Mouse (Mus musculus) liver, embryonic 11.5 days (tissue): Measurements from ENCODE around the gene Hrc. TPM values are rescaled to one million over a fixed set of nuclear protein-coding genes. Genes with fewer than 3 reads are reported as not detected.

Experiments
- ATAC-seq: fragments of 200-750 bp; cut with Nextera tagmentation; replicated peaks from 2 replicates; pipeline ENCODE4 v1.8.0; 2017; ENCODE audit warnings: moderate number of reproducible peaks, mild to moderate bottlenecking, moderate TSS enrichment, moderate library complexity; ENCODE audit not compliant: low FRiP score
- DNase-seq: peaks from one replicate; pipeline ENCODE4 v3.0.0-alpha.2; 2017; ENCODE audit warnings: low spot score
- H3K27ac ChIP-seq: fragments of 300-500 bp; sonication (generic); 2 replicates; pipeline ENCODE4 v1.5.1; 2014; ENCODE audit warnings: mild to moderate bottlenecking, low read depth, low read length, control low read depth
- H3K27me3 ChIP-seq: fragments of 300-500 bp; sonication (generic); replicated peaks from 2 replicates; pipeline ENCODE4 v1.6.1; 2014; ENCODE audit warnings: low read length, mixed read lengths; ENCODE audit not compliant: control insufficient read depth, insufficient read depth
- H3K36me3 ChIP-seq: fragments of 300-500 bp; sonication (generic); 2 replicates; pipeline ENCODE4 v1.6.1; 2014; ENCODE audit warnings: mild to moderate bottlenecking, low read length, moderate library complexity, mixed read lengths; ENCODE audit not compliant: control insufficient read depth, insufficient read depth
- H3K4me1 ChIP-seq: fragments of 300-500 bp; sonication (generic); replicated peaks from 2 replicates; pipeline ENCODE4 v1.6.1; 2014; ENCODE audit warnings: low read length, mixed read lengths; ENCODE audit not compliant: control insufficient read depth, insufficient read depth
- H3K4me2 ChIP-seq: fragments of 300-500 bp; sonication (generic); 2 replicates; pipeline ENCODE4 v1.6.1; 2014; ENCODE audit warnings: mild to moderate bottlenecking, control low read depth, moderate library complexity
- H3K4me3 ChIP-seq: fragments of 300-500 bp; sonication (generic); 2 replicates; pipeline ENCODE4 v1.5.1; 2014; ENCODE audit warnings: low read depth, low read length, control low read depth
- H3K9ac ChIP-seq: fragments of 300-500 bp; sonication (generic); 2 replicates; pipeline ENCODE4 v1.6.1; 2014; ENCODE audit warnings: low read depth, low read length, control low read depth
- H3K9me3 ChIP-seq: fragments of 300-500 bp; sonication (generic); 2 replicates; pipeline ENCODE4 v1.6.1; 2016; ENCODE audit warnings: low read length, inconsistent platforms, mixed read lengths; ENCODE audit not compliant: control insufficient read depth
- WGBS: fragments of 180-500 bp; shearing (Covaris S2); extraction: QIAGEN DNeasy Blood & Tissue Kit; methylation state at CpG from one replicate; pipeline ENCODE4 v1.1.7; 2014; 5-methylcytosine and 5-hydroxymethylcytosine counted together
- polyA plus RNA-seq: library from polyadenylated mRNA; unstranded; fragments of >200 nt; fragmentation: Nextera tagmentation; extraction: Ambion mirVana; gene quantifications from 2 replicates; pipeline ENCODE4 v1.2.1, GENCODE M21; 2014

Gene Hrc
- polyA plus RNA-seq, 1 experiment from 2014 or later = 0.30 TPM

GRCm38 (mm10) chr7:45337469-45337868 lies 2.4 kb downstream of the Hrc start:
- Histone ChIP-seq H3K36me3 (no peaks in the 10 kb centered on the region), H3K4me2 (no peak overlapping the region), H3K27ac (no peak overlapping the region), H3K9me3 (no peaks in the 10 kb centered on the region), H3K9ac (no peak overlapping the region), H3K4me1 (peaks cover 46% of the 10 kb centered on the region), H3K27me3 (peaks cover 34% of the 10 kb centered on the region), H3K4me3 (no peak overlapping the region)
- ATAC-seq (no peak), DNase-seq (no peak)
- WGBS = 14% methylated on average over 4 of the region's 4 CpGs

- Histone ChIP-seq H3K9me3 (no peaks in the 10 kb centered on the region), H3K9ac (peak overlapping the region; percentile 73; the same call in 1 of the 2 replicates), H3K27ac (no peak overlapping the region), H3K36me3 (no peaks in the 10 kb centered on the region), H3K4me1 (peaks cover 41% of the 10 kb centered on the region), H3K4me3 (peak overlapping the region; percentile 60), H3K4me2 (peak overlapping the region; percentile 98), H3K27me3 (peaks cover 25% of the 10 kb centered on the region)
- peak; percentile 48 for DNase-seq
- ATAC-seq = no peak
- WGBS = 4% methylated on average over 14 of the region's 14 CpGs
Observed at GRCm38 (mm10) chr7:45338161-45338911, 3.2 kb downstream of the Hrc start.

GRCm38 (mm10) chr7:45339410-45340065 lies 4.4 kb downstream of the Hrc start:
- Histone ChIP-seq H3K27me3 (peaks cover 24% of the 10 kb centered on the region), H3K4me3 (peak overlapping the region; percentile 60), H3K27ac (peak overlapping the region; percentile 49; the same call in 1 of the 2 replicates), H3K4me1 (peaks cover 38% of the 10 kb centered on the region), H3K4me2 (peak overlapping the region; percentile 98), H3K9ac (peak overlapping the region; percentile 73), H3K9me3 (no peaks in the 10 kb centered on the region), H3K36me3 (no peaks in the 10 kb centered on the region)
- ATAC-seq (peak; percentile 82), DNase-seq (peak; percentile 85)
- WGBS = 1% methylated on average over 36 of the region's 39 CpGs

DNA sequence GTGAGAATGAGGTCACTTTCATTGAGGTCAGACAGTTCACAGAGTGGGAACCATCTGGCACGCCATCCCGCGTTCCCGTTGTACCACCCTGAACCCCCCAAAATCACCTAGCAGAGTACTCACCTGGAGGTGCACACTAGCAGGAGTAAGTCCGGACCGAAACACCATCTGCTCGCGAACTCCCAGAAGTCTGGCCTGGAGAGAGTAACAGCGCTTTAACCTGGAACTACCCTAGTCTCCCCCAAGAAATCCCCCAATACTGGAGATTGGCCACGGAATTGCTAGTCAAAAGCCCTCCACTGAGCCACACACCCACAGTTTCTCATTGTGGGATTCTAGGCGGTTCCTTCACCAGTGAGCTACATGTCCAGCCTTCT lies 5.0 kb downstream of the Hrc start:
- Histone ChIP-seq H3K36me3 (no peaks in the 10 kb centered on the region), H3K27me3 (peaks cover 24% of the 10 kb centered on the region), H3K9me3 (no peaks in the 10 kb centered on the region), H3K4me2 (peak overlapping the region; percentile 98), H3K27ac (no peak overlapping the region), H3K4me1 (peaks cover 33% of the 10 kb centered on the region), H3K9ac (peak overlapping the region; percentile 73), H3K4me3 (peak overlapping the region; percentile 60)
- ATAC-seq (no peak), DNase-seq (no peak)
- WGBS = 3% methylated on average over 11 of the region's 11 CpGs

DNA sequence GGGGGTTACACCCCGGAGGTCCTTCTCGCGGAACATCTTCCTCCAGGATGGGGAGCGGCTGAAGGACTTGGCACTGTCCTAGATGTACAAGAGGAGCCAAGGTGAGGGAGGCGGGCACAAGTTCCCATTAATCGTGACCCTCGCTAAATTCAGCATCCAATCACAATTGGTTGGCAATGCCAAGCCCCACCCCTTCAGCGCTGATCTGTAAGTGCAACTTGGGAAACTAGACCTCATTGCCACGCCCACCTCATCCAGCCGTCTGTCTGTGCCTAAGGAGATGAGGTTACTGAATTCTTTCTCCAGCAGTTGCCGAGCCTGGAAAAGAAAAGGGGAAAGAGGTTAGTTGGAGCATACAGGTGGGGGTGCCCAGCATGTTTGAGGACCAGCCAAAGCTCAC lies 5.6 kb downstream of the Hrc start:
- H3K4me3 ChIP-seq = peak overlapping the region; percentile 60
- H3K27ac ChIP-seq = 0 out of 2 replicates have a peak overlapping the region, but pooled peaks have one; percentile 13
- ATAC-seq (peak; percentile 32), DNase-seq (peak; percentile 59)
- H3K9ac ChIP-seq = peak overlapping the region; percentile 73; the same call in 1 of the 2 replicates
- peak overlapping the region; percentile 98 for H3K4me2 ChIP-seq
- no peaks in the 10 kb centered on the region for H3K9me3 ChIP-seq
- H3K36me3 ChIP-seq = no peaks in the 10 kb centered on the region
- H3K27me3 ChIP-seq = peaks cover 24% of the 10 kb centered on the region
- 0% methylated on average over 11 of the region's 11 CpGs for WGBS
- peaks cover 33% of the 10 kb centered on the region for H3K4me1 ChIP-seq

GRCm38 (mm10) chr7:45341303-45341702 lies 6.2 kb downstream of the Hrc start:
- H3K4me1 ChIP-seq = peaks cover 33% of the 10 kb centered on the region
- WGBS = 3% methylated on average over 8 of the region's 8 CpGs
- peaks cover 24% of the 10 kb centered on the region for H3K27me3 ChIP-seq
- H3K9me3 ChIP-seq = no peaks in the 10 kb centered on the region
- H3K36me3 ChIP-seq = no peaks in the 10 kb centered on the region
- no peak overlapping the region for H3K27ac ChIP-seq
- H3K4me3 ChIP-seq = peak overlapping the region; percentile 60
- peak overlapping the region; percentile 98 for H3K4me2 ChIP-seq
- ATAC-seq (peak; percentile 56), DNase-seq (peak; percentile 77)
- no peak overlapping the region for H3K9ac ChIP-seq

GRCm38 (mm10) chr7:45342081-45342480 lies 7.0 kb downstream of the Hrc start:
- no peaks in the 10 kb centered on the region for H3K36me3 ChIP-seq
- peaks cover 20% of the 10 kb centered on the region for H3K27me3 ChIP-seq
- H3K9ac ChIP-seq = no peak overlapping the region
- ATAC-seq = no peak
- H3K9me3 ChIP-seq = no peaks in the 10 kb centered on the region
- no peak for DNase-seq
- H3K4me2 ChIP-seq = no peak overlapping the region
- no peak overlapping the region for H3K4me3 ChIP-seq
- H3K27ac ChIP-seq = no peak overlapping the region
- WGBS = 85% methylated on average over 11 of the region's 11 CpGs
- peaks cover 33% of the 10 kb centered on the region for H3K4me1 ChIP-seq

DNA sequence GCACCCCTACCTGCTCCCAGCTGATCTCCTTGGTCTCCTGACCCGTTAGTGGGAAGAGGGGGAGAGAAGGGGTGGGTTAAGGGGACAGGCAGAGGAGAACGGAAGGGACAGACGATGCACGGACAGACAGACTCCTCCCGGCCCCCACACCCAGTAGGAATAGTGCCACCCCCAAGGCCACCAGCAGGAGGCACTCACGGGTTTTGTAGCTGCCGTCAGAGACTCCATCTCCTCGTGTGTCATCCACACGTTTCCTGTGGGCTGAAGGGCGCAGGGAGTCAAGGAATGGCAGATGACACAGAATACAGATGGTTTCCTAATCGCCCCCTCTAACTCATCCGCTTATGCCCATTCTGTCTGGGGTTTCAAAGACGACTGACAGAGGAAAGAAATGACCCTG lies 8.5 kb downstream of the Hrc start:
- Histone ChIP-seq H3K4me1 (peaks cover 25% of the 10 kb centered on the region), H3K27ac (no peak overlapping the region), H3K36me3 (no peaks in the 10 kb centered on the region), H3K4me2 (no peak overlapping the region), H3K27me3 (peaks cover 6% of the 10 kb centered on the region; the same call in 1 of the 2 replicates), H3K9me3 (no peaks in the 10 kb centered on the region), H3K9ac (no peak overlapping the region), H3K4me3 (no peak overlapping the region)
- WGBS = 22% methylated on average over 13 of the region's 13 CpGs
- DNase-seq = no peak
- ATAC-seq = no peak
